Mouse (Mus musculus) lung, adult 2 months (tissue): Measurements from ENCODE around the gene Foxo6. TPM values are rescaled to one million over a fixed set of nuclear protein-coding genes. Genes with fewer than 3 reads are reported as not detected.

ENCODE experiments used
- DNase-seq: peaks from one replicate; pipeline ENCODE4 v3.0.0; 2022
- H3K4me1 ChIP-seq: fragments of 200-500 bp; 2 replicates; pipeline ENCODE4 v1.6.1; 2011; ENCODE audit warnings: low read length; ENCODE audit not compliant: control insufficient read depth, insufficient read depth
- H3K4me3 ChIP-seq: fragments of 200-500 bp; replicated peaks from 2 replicates; pipeline ENCODE3; 2011; ENCODE audit warnings: low read depth, mild to moderate bottlenecking, control low read depth, low read length; ENCODE audit errors: extremely low read depth
- CTCF ChIP-seq: fragments of 200-500 bp; IDR thresholded peaks from 2 replicates; pipeline ENCODE4 v1.5.1; 2011; ENCODE audit warnings: mild to moderate bottlenecking, low read length, control low read depth; ENCODE audit not compliant: insufficient read depth
- POLR2A ChIP-seq: fragments of 200-500 bp; IDR thresholded peaks from 2 replicates; pipeline ENCODE4 v1.6.1; 2011; ENCODE audit warnings: low read depth, mild to moderate bottlenecking, control low read depth, low read length, borderline replicate concordance; ENCODE audit errors: extremely low read depth
- WGBS: fragments of 180-500 bp; shearing (Covaris S2); methylation state at CpG from one replicate; pipeline ENCODE4 v1.1.7; 2018; 5-methylcytosine and 5-hydroxymethylcytosine counted together
- polyA plus RNA-seq: library from polyadenylated mRNA; depleted of rRNA; stranded (reverse); fragments of >200 nt; gene quantifications from 2 replicates; pipeline ENCODE4 v1.2.3, GENCODE M21; 2012; rRNA removed

The Foxo6 gene
- polyA plus RNA-seq: 3.1 and 4.1 TPM in 2 replicates

- under 1% methylated on average over 89 of the region's 99 CpGs for WGBS
- Histone ChIP-seq H3K4me1 (peaks cover 7% of the 10 kb centered on the region), H3K4me3 (peak within 1 kb of the TSS; percentile 53)
- peak; percentile 99 for DNase-seq
- TF ChIP-seq CTCF: peak; percentile 39; the same call in 1 of the 2 replicates
- TF ChIP-seq POLR2A: no peak
These were observed at the start of gene Foxo6 for GRCm38 (mm10) chr4:120287290-120288111. Gene Foxo6 (minus strand): TSS chr4:120287349.

DNA sequence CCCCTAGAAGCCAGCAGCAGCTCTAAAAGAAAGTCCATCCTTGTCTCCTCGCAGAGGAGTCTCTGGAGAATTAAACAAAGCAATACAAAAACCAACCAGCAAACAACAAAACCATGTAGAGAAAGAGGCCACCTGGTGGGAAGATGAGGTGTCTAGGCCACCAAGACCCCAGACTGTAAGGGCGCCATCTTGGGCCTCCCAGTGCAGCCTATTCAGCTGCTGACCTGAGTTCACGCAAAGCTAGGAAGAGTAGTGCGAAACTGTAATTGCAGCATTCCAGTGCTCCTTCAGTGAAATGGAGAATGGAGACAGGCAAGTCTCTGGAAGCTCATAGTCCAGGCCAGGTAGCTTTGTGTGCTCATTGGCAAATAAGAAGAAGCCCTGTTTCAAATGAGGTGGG lies 47.2 kb upstream of the Foxo6 start:
- no peak for DNase-seq
- 94% methylated on average over 4 of the region's 4 CpGs for WGBS
- TF ChIP-seq CTCF: no peak
- TF ChIP-seq POLR2A: no peak
- H3K4me3 ChIP-seq: no peak overlapping the region
- no peaks in the 10 kb centered on the region for H3K4me1 ChIP-seq

- WGBS: 37% methylated on average over 11 of the region's 11 CpGs
These were observed 45.8 kb upstream of the Foxo6 start for GRCm38 (mm10) chr4:120332934-120333421.

DNA sequence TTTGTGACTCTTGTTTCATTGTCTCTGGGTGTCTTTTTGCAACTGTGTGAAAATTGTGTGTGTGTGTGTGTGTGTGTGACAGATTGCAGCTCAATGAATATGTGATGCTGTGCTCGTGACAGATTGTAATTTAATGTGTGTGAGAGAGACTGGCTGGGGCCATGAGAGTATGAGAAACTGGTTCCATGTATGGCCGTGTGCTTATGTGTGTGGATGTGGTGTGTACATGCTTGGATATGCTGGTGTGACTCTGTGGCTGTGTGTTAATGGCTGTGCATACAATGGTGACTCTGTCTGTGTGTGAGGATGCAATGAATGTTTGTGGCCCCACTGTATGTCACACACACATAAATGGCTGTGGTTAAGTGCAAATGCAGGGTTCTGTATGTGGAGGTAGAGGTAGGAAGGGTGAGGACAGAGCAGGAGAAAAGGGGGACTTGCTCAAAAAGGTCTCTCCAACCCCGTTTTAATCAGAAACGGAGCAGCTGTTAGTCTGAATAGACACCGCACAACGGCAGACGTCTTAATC lies 45.3 kb upstream of the Foxo6 start:
- Histone ChIP-seq H3K4me1 (no peaks in the 10 kb centered on the region; the same call in 1 of the 2 replicates), H3K4me3 (no peak overlapping the region)
- DNase-seq: no peak
- TF ChIP-seq POLR2A: no peak
- no peak for TF ChIP-seq CTCF
- 53% methylated on average over 7 of the region's 7 CpGs for WGBS

More at GRCm38 (mm10) chr4:120332934-120333421, 45.8 kb upstream of the Foxo6 start:
- TF ChIP-seq CTCF: no peak
- TF ChIP-seq POLR2A: no peak
- Histone ChIP-seq H3K4me3 (no peak overlapping the region), H3K4me1 (no peaks in the 10 kb centered on the region)
- no peak for DNase-seq

DNA sequence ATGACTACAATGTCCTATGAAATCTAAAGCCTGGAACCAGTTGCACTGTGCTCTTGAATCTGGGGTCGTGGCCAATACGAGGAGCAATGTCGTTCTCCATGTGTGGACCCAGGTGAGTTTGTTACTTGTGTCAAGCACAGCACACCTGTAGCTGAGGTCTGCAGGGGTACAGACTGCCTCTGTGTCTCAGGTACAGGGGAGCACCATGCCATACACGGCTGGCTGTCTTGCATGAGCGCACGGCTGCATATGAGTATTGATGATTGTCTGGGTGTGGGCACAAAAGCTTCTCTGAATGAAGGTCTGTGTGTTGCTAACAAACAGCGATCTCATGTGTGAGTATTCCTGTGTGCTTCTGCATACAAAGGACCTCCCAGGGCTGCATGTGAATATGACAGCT lies 44.8 kb upstream of the Foxo6 start:
- no peaks in the 10 kb centered on the region; the same call in 1 of the 2 replicates for H3K4me1 ChIP-seq
- 86% methylated on average over 7 of the region's 7 CpGs for WGBS
- TF ChIP-seq POLR2A (no peak), CTCF (no peak)
- H3K4me3 ChIP-seq: no peak overlapping the region
- DNase-seq: no peak

DNA sequence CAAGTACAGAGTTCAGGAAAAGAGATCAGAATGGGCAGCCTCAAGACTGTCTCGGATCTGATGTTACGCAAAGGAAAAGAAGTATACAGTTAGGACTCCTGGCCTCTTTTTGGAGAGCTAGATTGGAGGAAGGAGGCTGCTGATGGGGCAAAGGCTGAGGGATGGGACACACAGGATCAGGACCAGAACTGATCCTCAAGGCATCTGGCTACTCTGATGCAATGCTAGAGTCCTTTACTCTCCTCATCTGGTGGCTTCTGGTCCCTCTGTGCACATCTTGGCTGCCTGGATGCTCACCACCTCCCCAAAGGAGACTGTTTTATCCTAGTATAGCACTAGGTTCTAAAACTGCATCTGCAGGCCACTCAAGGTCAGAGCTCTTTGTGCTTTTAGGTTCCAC lies 44.4 kb upstream of the Foxo6 start:
- TF ChIP-seq POLR2A (no peak), CTCF (no peak)
- H3K4me3 ChIP-seq: no peak overlapping the region
- DNase-seq: no peak
- 92% methylated on average over 2 of the region's 2 CpGs for WGBS
- no peaks in the 10 kb centered on the region; the same call in 1 of the 2 replicates for H3K4me1 ChIP-seq

GRCm38 (mm10) chr4:120325748-120326147 lies 38.6 kb upstream of the Foxo6 start:
- DNase-seq: no peak
- TF ChIP-seq CTCF: no peak
- H3K4me1 ChIP-seq: no peaks in the 10 kb centered on the region; the same call in 1 of the 2 replicates
- H3K4me3 ChIP-seq: no peak overlapping the region
- WGBS: 57% methylated on average over 4 of the region's 4 CpGs

- Histone ChIP-seq H3K4me3 (no peak overlapping the region), H3K4me1 (no peaks in the 10 kb centered on the region; the same call in 1 of the 2 replicates)
- no peak for TF ChIP-seq POLR2A
- TF ChIP-seq CTCF: no peak
- no peak for DNase-seq
- WGBS: 76% methylated on average over 6 of the region's 6 CpGs
These were observed 37.9 kb upstream of the Foxo6 start for GRCm38 (mm10) chr4:120325051-120325450.

DNA sequence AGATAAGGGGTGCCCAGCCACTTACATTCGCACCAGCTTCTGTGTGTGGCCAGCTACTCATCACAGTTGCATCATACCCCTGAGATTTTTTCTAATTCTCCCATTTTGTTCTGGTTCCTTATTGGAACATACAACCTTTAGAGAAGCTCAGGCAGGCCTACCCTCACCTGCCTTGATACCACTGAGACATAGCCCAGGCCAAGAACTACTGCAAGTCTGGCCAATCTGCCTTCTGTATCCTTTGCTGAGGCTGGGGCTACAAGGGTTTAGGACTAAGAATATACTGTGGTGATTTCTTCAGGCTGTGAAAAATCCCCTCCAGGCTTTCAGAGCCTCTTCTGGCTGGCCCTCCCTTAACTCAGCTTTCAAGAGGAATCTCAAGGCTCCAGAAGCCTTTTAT lies 36.7 kb upstream of the Foxo6 start:
- Histone ChIP-seq H3K4me3 (no peak overlapping the region), H3K4me1 (no peaks in the 10 kb centered on the region; the same call in 1 of the 2 replicates)
- TF ChIP-seq CTCF (no peak), POLR2A (no peak)
- no peak for DNase-seq
- WGBS: 81% methylated on average over 1 of the region's 1 CpGs

DNA sequence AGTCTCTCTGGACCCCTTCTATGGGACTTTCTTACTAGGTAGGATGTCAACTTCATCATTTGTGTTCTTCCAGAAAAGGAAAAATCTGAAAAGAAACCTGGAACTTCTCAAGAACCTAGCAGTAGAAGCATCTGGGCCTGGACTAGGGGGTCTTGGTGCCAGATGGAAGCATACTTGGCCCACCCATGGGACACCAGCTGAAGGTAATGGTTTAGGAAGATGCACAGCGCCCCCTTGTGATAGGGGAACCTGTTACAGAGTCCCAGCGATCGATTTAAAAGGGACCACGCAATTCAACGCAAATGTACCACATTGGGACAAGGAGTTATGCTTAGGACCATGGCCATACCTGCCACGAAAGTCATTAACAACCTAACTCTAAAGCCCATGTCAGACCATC lies 36.0 kb upstream of the Foxo6 start:
- DNase-seq: peak; percentile 43
- WGBS: 31% methylated on average over 6 of the region's 6 CpGs

More for the DNA sequence above, 36.0 kb upstream of the Foxo6 start:
- no peak overlapping the region for H3K4me3 ChIP-seq
- no peak for TF ChIP-seq POLR2A
- peak; percentile 51 for TF ChIP-seq CTCF
- H3K4me1 ChIP-seq: no peaks in the 10 kb centered on the region; the same call in 1 of the 2 replicates
